Mouse (Mus musculus): ENCODE measurements around the gene Espl1. TPM values are rescaled to one million over a fixed set of nuclear protein-coding genes. Genes with fewer than 3 reads are reported as not detected.

Espl1 gene
- polyA plus RNA-seq, 1 experiment from 2014 or later: 40.9 TPM

DNA sequence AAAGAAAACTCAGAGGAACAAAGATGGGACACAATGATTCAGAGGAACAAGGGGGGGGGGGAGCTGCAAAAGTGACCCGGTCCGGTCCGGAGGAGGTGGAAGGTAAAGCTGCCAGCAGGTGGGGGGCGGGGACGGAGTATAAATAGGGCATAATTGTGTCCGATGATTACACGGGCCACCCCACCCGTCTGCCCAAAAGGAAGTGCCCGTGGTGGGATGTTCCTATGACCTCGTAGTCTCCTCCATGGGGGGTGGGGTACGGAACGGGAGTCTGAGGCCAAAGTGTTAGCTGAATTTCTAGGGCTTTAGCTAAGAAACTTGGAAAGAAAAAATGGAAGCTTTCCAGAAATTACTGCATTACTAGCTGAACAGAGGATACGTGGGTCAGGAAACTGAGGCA, 73.9 kb downstream of the Espl1 start:
- H3K27ac ChIP-seq: 0 out of 2 replicates have a peak overlapping the region, but pooled peaks have one; percentile 63
- peaks cover 43% of the 10 kb centered on the region for H3K27me3 ChIP-seq (ENCODE audit: insufficient read depth, poor library complexity, severe bottlenecking)
- H3K4me3 ChIP-seq: peak overlapping the region; percentile 45
- no peak for DNase-seq (ENCODE audit: low spot score)
- H3K9me3 ChIP-seq: no peaks in the 10 kb centered on the region
- peaks cover 38% of the 10 kb centered on the region for H3K4me1 ChIP-seq
- no peaks in the 10 kb centered on the region for H3K36me3 ChIP-seq
- 9% methylated on average over 13 of the region's 13 CpGs for WGBS

DNA sequence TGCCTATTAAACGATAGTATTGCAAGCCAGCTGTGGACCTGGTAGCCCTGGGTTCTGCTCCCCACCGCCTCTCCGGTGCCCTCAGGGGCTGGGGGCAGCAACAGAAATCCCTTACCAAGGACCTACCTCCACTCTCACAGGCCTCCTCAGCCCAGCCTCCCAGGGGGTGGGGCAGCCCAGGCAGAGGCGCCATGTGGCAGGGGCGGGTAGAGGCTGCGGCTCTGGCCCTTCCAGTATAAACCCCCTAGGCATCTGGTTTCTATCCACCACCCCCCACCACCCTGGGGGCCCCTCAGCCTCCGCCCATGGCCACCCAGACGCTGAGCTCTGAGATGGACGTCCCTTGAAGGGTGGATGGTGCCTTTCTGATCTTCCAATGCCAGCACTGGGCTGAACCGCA, 74.7 kb downstream of the Espl1 start:
- peaks cover 35% of the 10 kb centered on the region for H3K4me1 ChIP-seq
- 2% methylated on average over 10 of the region's 10 CpGs for WGBS
- H3K27ac ChIP-seq: peak overlapping the region; percentile 63
- peak overlapping the region; percentile 45 for H3K4me3 ChIP-seq
- H3K36me3 ChIP-seq: no peaks in the 10 kb centered on the region
- peaks cover 36% of the 10 kb centered on the region for H3K27me3 ChIP-seq (ENCODE audit: insufficient read depth, poor library complexity, severe bottlenecking)
- H3K9me3 ChIP-seq: no peaks in the 10 kb centered on the region
- DNase-seq (ENCODE audit: low spot score): no peak

Other genes with a start within 250 kb of the Espl1 start
- gene Eif4b, start 222.5 kb upstream of the Espl1 start, polyA plus RNA-seq (2016; fragmentation: Nextera tagmentation; extraction: Ambion mirVana): 85.5 and 99.6 TPM in 2 replicates
- 19.8 and 19.9 TPM in 2 replicates for gene Tns2, start 195.9 kb upstream of the Espl1 start, polyA plus RNA-seq (2016; fragmentation: Nextera tagmentation; extraction: Ambion mirVana)
- 19.0 and 19.4 TPM in 2 replicates for gene Spryd3, start 160.0 kb upstream of the Espl1 start, polyA plus RNA-seq (2016; fragmentation: Nextera tagmentation; extraction: Ambion mirVana)
- gene Igfbp6, start 151.9 kb upstream of the Espl1 start, polyA plus RNA-seq (2016; fragmentation: Nextera tagmentation; extraction: Ambion mirVana): 0.64 and 0.67 TPM in 2 replicates
- 2.0 and 7.9 TPM in 2 replicates for gene Soat2, start 145.7 kb upstream of the Espl1 start, polyA plus RNA-seq (2016; fragmentation: Nextera tagmentation; extraction: Ambion mirVana)
- 35.7 and 50.1 TPM in 2 replicates for gene Zfp740, start 93.0 kb upstream of the Espl1 start, polyA plus RNA-seq (2016; fragmentation: Nextera tagmentation; extraction: Ambion mirVana)
- gene Csad, start 91.5 kb upstream of the Espl1 start, polyA plus RNA-seq (2016; fragmentation: Nextera tagmentation; extraction: Ambion mirVana): 36.1 and 41.0 TPM in 2 replicates
- 0.22 and 1.5 TPM in 2 replicates for gene Itgb7, start 64.3 kb upstream of the Espl1 start, polyA plus RNA-seq (2016; fragmentation: Nextera tagmentation; extraction: Ambion mirVana)
- 11.3 and 17.3 TPM in 2 replicates for gene Rarg, start 38.7 kb upstream of the Espl1 start, polyA plus RNA-seq (2016; fragmentation: Nextera tagmentation; extraction: Ambion mirVana)
- 0.23 TPM in 1 of 2 replicates, not detected in the other for gene Gm9918, start 25.7 kb upstream of the Espl1 start, polyA plus RNA-seq (2016; fragmentation: Nextera tagmentation; extraction: Ambion mirVana)
- 55.7 and 63.4 TPM in 2 replicates for gene Mfsd5, start 16.8 kb upstream of the Espl1 start, polyA plus RNA-seq (2016; fragmentation: Nextera tagmentation; extraction: Ambion mirVana)
- gene Pfdn5, start 29.9 kb downstream of the Espl1 start, polyA plus RNA-seq (2016; fragmentation: Nextera tagmentation; extraction: Ambion mirVana): 260 and 282 TPM in 2 replicates
- 80.5 and 94.3 TPM in 2 replicates for gene Myg1, start 35.4 kb downstream of the Espl1 start, polyA plus RNA-seq (2016; fragmentation: Nextera tagmentation; extraction: Ambion mirVana)
- gene Aaas, start 54.5 kb downstream of the Espl1 start, polyA plus RNA-seq (2016; fragmentation: Nextera tagmentation; extraction: Ambion mirVana): 87.7 and 96.4 TPM in 2 replicates
- gene Sp7, start 70.9 kb downstream of the Espl1 start, polyA plus RNA-seq (2016; fragmentation: Nextera tagmentation; extraction: Ambion mirVana): 0.37 and 1.5 TPM in 2 replicates
- gene Sp1, start 109.9 kb downstream of the Espl1 start, polyA plus RNA-seq (2016; fragmentation: Nextera tagmentation; extraction: Ambion mirVana): 5.7 and 7.6 TPM in 2 replicates
- 1.6 and 2.4 TPM in 2 replicates for gene Amhr2, start 149.1 kb downstream of the Espl1 start, polyA plus RNA-seq (2016; fragmentation: Nextera tagmentation; extraction: Ambion mirVana)
- gene Prr13, start 162.8 kb downstream of the Espl1 start, polyA plus RNA-seq (2016; fragmentation: Nextera tagmentation; extraction: Ambion mirVana): 82.8 and 101 TPM in 2 replicates
- 143 and 183 TPM in 2 replicates for gene Pcbp2, start 174.3 kb downstream of the Espl1 start, polyA plus RNA-seq (2016; fragmentation: Nextera tagmentation; extraction: Ambion mirVana)
- gene Gm10337, start 207.5 kb downstream of the Espl1 start, polyA plus RNA-seq (2016; fragmentation: Nextera tagmentation; extraction: Ambion mirVana): not detected in 2 replicates
- gene Map3k12, start 220.8 kb downstream of the Espl1 start, polyA plus RNA-seq (2016; fragmentation: Nextera tagmentation; extraction: Ambion mirVana): 17.9 and 19.7 TPM in 2 replicates
- gene Tarbp2, start 221.9 kb downstream of the Espl1 start, polyA plus RNA-seq (2016; fragmentation: Nextera tagmentation; extraction: Ambion mirVana): 127 and 140 TPM in 2 replicates
- gene Npff, start 228.7 kb downstream of the Espl1 start, polyA plus RNA-seq (2016; fragmentation: Nextera tagmentation; extraction: Ambion mirVana): 0.88 and 0.99 TPM in 2 replicates

Measured in heart, embryonic 10.5 days (tissue).